18 mouse cellular contexts compared by ENCODE assay signal in genomic region chr1:70529771-70530170, GRCm38 (mm10).
A peak's percentile ranks its signal among the peaks of the same experiment; 100 is the strongest.
DNase-seq lines count a peak whose midpoint lies in the region; ATAC-seq lines count a peak whose summit lies in the region.
"Had no signal": no experiment of that assay in that cellular context is flagged by ENCODE, and none has a peak within 500 bp of the region (broad histone marks: within the 10 kb centered on the region; RNA-seq: fewer than 3 reads in every experiment).

No protein-coding gene starts in this region.

- peak; percentile 64 for ATAC-seq in frontal cortex, adult (ENCODE audit: low TSS enrichment)
- ATAC-seq in megakaryocyte progenitor cell, adult 5-6 weeks (replicated peaks; ENCODE audit: poor library complexity), result no peak
- ATAC-seq: inflammation-experienced regulatory T-cells, adult 6 months; liver, embryonic 12.5 days had no signal

- no peak for DNase-seq in frontal cortex, postnatal 14 days (ENCODE audit: low spot score in 2 of 2)
- DNase-seq in layer of hippocampus, adult 11-12 months (ENCODE audit: low spot score), result peak; percentile 3
- DNase-seq in layer of hippocampus, postnatal 10 days (ENCODE audit: low spot score in 2 of 2), result no peak
- DNase-seq in heart, postnatal 10 days, result peak; percentile 30 to 48
- peak; percentile 13 for DNase-seq in left cerebral cortex, postnatal 4 days
- DNase-seq in embryo, embryonic 10 days (ENCODE audit: low spot score), result no peak
- DNase-seq: adrenal gland, postnatal 10 days; B cell, adult 2 months; kidney, adult 9 months; kidney, postnatal 36 days; lung, embryonic 14.5 days; lung, postnatal 4 days; retina, postnatal 1 day; thymus, postnatal 14 days had no signal

- intact Hi-C loops in heart, postnatal 10 days (cut with DNase I), result no loop called here
- intact Hi-C loops in left cerebral cortex, postnatal 4 days (cut with DNase I), result no loop called here

Comparison
In these comparisons a context has a peak if more than half of its experiments do, and no peak if none do; other contexts are left out.
1. DNase-seq: peak in layer of hippocampus, adult 11-12 months (single experiment), heart, postnatal 10 days (2 of 2) and left cerebral cortex, postnatal 4 days (single experiment); none in frontal cortex, postnatal 14 days (0 of 2), layer of hippocampus, postnatal 10 days (0 of 2) and embryo, embryonic 10 days (single experiment).